Mouse (Mus musculus) myocyte (in vitro differentiated cells): ENCODE results near the gene Prkn.

ENCODE experiments used
- CEBPB ChIP-seq: IDR thresholded peaks from 2 replicates; pipeline ENCODE4 v1.6.1; 2011; ENCODE audit warnings: mild to moderate bottlenecking, moderate library complexity; ENCODE audit not compliant: poor library complexity, insufficient read depth, severe bottlenecking
- E2F4 ChIP-seq: IDR thresholded peaks from one replicate; pipeline ENCODE4 v1.6.1; 2011; ENCODE audit warnings: mild to moderate bottlenecking, control low read depth, moderate library complexity; ENCODE audit not compliant: insufficient read depth
- MAX ChIP-seq: IDR thresholded peaks from one replicate; pipeline ENCODE4 v1.6.1; 2011; ENCODE audit warnings: low read depth, mild to moderate bottlenecking, control low read depth
- POLR2A ChIP-seq: IDR thresholded peaks from one replicate; pipeline ENCODE4 v1.6.1; 2011; ENCODE audit warnings: low read depth, mild to moderate bottlenecking, control low read depth, moderate library complexity; ENCODE audit not compliant: insufficient read length
- POLR2AphosphoS2 ChIP-seq: IDR thresholded peaks from one replicate; pipeline ENCODE4 v1.6.1; 2011; ENCODE audit warnings: low read depth, control low read depth; ENCODE audit not compliant: insufficient read length
- TCF12 ChIP-seq: IDR thresholded peaks from one replicate; pipeline ENCODE4 v1.6.1; 2011; ENCODE audit warnings: mild to moderate bottlenecking, control low read depth; ENCODE audit not compliant: poor library complexity, insufficient read depth, severe bottlenecking
- USF1 ChIP-seq: IDR thresholded peaks from one replicate; pipeline ENCODE4 v1.6.1; 2011; ENCODE audit warnings: low read depth, mild to moderate bottlenecking, control low read depth, moderate library complexity

DNA sequence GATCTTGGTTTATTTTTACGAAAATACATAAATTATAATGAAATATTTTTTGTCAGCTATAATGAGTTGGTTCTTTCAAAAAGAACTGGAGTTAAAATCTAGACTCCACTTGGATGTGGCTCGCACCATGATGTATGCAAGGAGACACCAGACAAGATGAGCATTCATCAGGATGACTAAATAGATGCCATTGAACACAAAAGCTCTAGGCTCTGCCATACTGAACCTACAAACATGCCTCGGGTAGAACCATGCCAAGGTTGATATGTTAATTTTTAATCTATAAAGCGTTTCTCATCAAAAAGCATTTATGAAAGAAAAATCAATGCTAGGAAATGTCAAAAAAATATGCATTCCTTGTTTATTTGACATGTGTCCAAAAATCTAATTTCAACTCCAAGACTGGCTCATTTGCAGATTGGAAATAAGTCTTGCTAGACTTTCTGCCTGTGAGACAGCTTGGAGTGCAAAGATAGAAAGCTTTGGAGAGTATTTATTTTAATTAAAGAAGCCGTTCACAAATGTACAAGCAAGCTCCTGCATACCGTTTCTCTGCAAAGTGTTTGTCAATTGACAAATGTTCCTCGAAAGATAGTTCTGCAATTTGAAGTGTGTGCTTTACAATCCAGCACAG, 1018.7 kb downstream of the Prkn start:
- TF ChIP-seq POLR2A, result no peak
- no peak for TF ChIP-seq USF1
- no peak for TF ChIP-seq POLR2AphosphoS2
- TF ChIP-seq TCF12, result no peak
- no peak for TF ChIP-seq MAX
- no peak for TF ChIP-seq E2F4
- TF ChIP-seq CEBPB, result no peak
